Mouse (Mus musculus) testis, adult 2 months (tissue): ENCODE data around the gene Camk2n1. TPM values are rescaled to one million over a fixed set of nuclear protein-coding genes. Genes with fewer than 3 reads are reported as not detected.
A peak's percentile ranks its signal among the peaks of the same experiment; 100 is the strongest.

Experiments used
- H3K27ac ChIP-seq: fragments of 200-500 bp; 2 replicates; pipeline ENCODE4 v1.5.1; 2012; ENCODE audit warnings: low read depth, low read length; ENCODE audit not compliant: control insufficient read depth, insufficient read depth
- H3K27me3 ChIP-seq: fragments of 200-500 bp; 2 replicates; pipeline ENCODE4 v1.6.1; 2012; ENCODE audit warnings: mild to moderate bottlenecking, low read length, moderate library complexity; ENCODE audit not compliant: control insufficient read depth, insufficient read depth
- H3K36me3 ChIP-seq: fragments of 200-500 bp; 2 replicates; pipeline ENCODE4 v1.6.1; 2012; ENCODE audit warnings: mild to moderate bottlenecking, low read length; ENCODE audit not compliant: control insufficient read depth, insufficient read depth
- H3K4me1 ChIP-seq: fragments of 200-500 bp; 2 replicates; pipeline ENCODE4 v1.6.1; 2012; ENCODE audit warnings: low read length; ENCODE audit not compliant: control insufficient read depth, insufficient read depth
- H3K4me3 ChIP-seq: fragments of 200-500 bp; 2 replicates; pipeline ENCODE4 v1.5.1; 2012; ENCODE audit warnings: low read depth, mild to moderate bottlenecking, low read length, moderate library complexity, mixed read lengths; ENCODE audit not compliant: control insufficient read depth
- CTCF ChIP-seq: fragments of 200-500 bp; IDR thresholded peaks from 2 replicates; pipeline ENCODE4 v1.5.1; 2012; ENCODE audit warnings: low read depth, mild to moderate bottlenecking, inconsistent platforms, low read length, moderate library complexity; ENCODE audit not compliant: control insufficient read depth, insufficient read depth, insufficient replicate concordance
- POLR2A ChIP-seq: fragments of 200-500 bp; IDR thresholded peaks from 2 replicates; pipeline ENCODE4 v1.6.1; 2012; ENCODE audit warnings: low read depth, mild to moderate bottlenecking, inconsistent platforms, low read length, moderate library complexity; ENCODE audit not compliant: control insufficient read depth
- polyA plus RNA-seq: library from polyadenylated mRNA; depleted of rRNA; stranded (reverse); fragments of >200 nt; gene quantifications from 2 replicates; pipeline ENCODE4 v1.2.3, GENCODE M21; 2012

The Camk2n1 gene
- polyA plus RNA-seq, 1 experiment: 34.4 TPM

- H3K4me1 ChIP-seq: peaks cover 10% of the 10 kb centered on the region
- H3K27me3 ChIP-seq: no peaks in the 10 kb centered on the region
- H3K36me3 ChIP-seq: no peaks in the 10 kb centered on the region
- no peak overlapping the region for H3K4me3 ChIP-seq
- TF ChIP-seq CTCF: no peak
- no peak for TF ChIP-seq POLR2A
- H3K27ac ChIP-seq: no peak overlapping the region
Observed at GRCm38 (mm10) chr4:138461471-138461870, 7.4 kb downstream of the Camk2n1 start.

GRCm38 (mm10) chr4:138462971-138463831, 9.1 kb downstream of the Camk2n1 start:
- H3K27ac ChIP-seq: no peak overlapping the region
- H3K27me3 ChIP-seq: no peaks in the 10 kb centered on the region
- H3K4me1 ChIP-seq: peaks cover 10% of the 10 kb centered on the region
- no peak overlapping the region for H3K4me3 ChIP-seq
- no peaks in the 10 kb centered on the region for H3K36me3 ChIP-seq
- no peak for TF ChIP-seq POLR2A
- TF ChIP-seq CTCF: no peak

GRCm38 (mm10) chr4:138463832-138464487, 9.8 kb downstream of the Camk2n1 start:
- peaks cover 10% of the 10 kb centered on the region for H3K4me1 ChIP-seq
- H3K27me3 ChIP-seq: no peaks in the 10 kb centered on the region
- H3K36me3 ChIP-seq: no peaks in the 10 kb centered on the region
- H3K4me3 ChIP-seq: no peak overlapping the region
- no peak overlapping the region for H3K27ac ChIP-seq
- no peak for TF ChIP-seq POLR2A
- TF ChIP-seq CTCF: no peak

GRCm38 (mm10) chr4:138464667-138465353, 10.7 kb downstream of the Camk2n1 start:
- H3K36me3 ChIP-seq: no peaks in the 10 kb centered on the region
- no peak overlapping the region for H3K27ac ChIP-seq
- TF ChIP-seq POLR2A: no peak
- no peak for TF ChIP-seq CTCF
- no peaks in the 10 kb centered on the region for H3K27me3 ChIP-seq
- H3K4me3 ChIP-seq: peak overlapping the region; percentile 15; the same call in 1 of the 2 replicates
- H3K4me1 ChIP-seq: peaks cover 10% of the 10 kb centered on the region

GRCm38 (mm10) chr4:138465446-138465845, 11.3 kb downstream of the Camk2n1 start:
- Histone ChIP-seq H3K27me3 (no peaks in the 10 kb centered on the region), H3K27ac (no peak overlapping the region), H3K36me3 (no peaks in the 10 kb centered on the region), H3K4me3 (no peak overlapping the region), H3K4me1 (peaks cover 10% of the 10 kb centered on the region)
- TF ChIP-seq CTCF: no peak
- TF ChIP-seq POLR2A: no peak

GRCm38 (mm10) chr4:138466690-138467089, 12.6 kb downstream of the Camk2n1 start:
- Histone ChIP-seq H3K36me3 (no peaks in the 10 kb centered on the region), H3K27me3 (no peaks in the 10 kb centered on the region), H3K4me3 (no peak overlapping the region), H3K27ac (no peak overlapping the region), H3K4me1 (peaks cover 10% of the 10 kb centered on the region)
- TF ChIP-seq POLR2A (no peak), CTCF (no peak)

GRCm38 (mm10) chr4:138467451-138467850, 13.3 kb downstream of the Camk2n1 start:
- Histone ChIP-seq H3K4me1 (peaks cover 10% of the 10 kb centered on the region), H3K27me3 (no peaks in the 10 kb centered on the region), H3K27ac (no peak overlapping the region), H3K36me3 (no peaks in the 10 kb centered on the region), H3K4me3 (no peak overlapping the region)
- TF ChIP-seq POLR2A (no peak), CTCF (no peak)

- no peaks in the 10 kb centered on the region for H3K36me3 ChIP-seq
- no peak overlapping the region for H3K4me3 ChIP-seq
- H3K4me1 ChIP-seq: peaks cover 5% of the 10 kb centered on the region
- H3K27me3 ChIP-seq: no peaks in the 10 kb centered on the region
- TF ChIP-seq POLR2A (no peak), CTCF (no peak)
- H3K27ac ChIP-seq: no peak overlapping the region
Observed at GRCm38 (mm10) chr4:138469080-138469479, 15.0 kb downstream of the Camk2n1 start.
